Mouse (Mus musculus): ENCODE measurements around the gene Cplane1. TPM values are rescaled to one million over a fixed set of nuclear protein-coding genes. Genes with fewer than 3 reads are reported as not detected.

Gene Cplane1
- polyA plus RNA-seq, 1 experiment from 2014 or later: 26.6 TPM

GRCm38 (mm10) chr15:8319191-8319590 is 150.3 kb downstream of the Cplane1 start:
- H3K9me3 ChIP-seq (ENCODE audit: control insufficient read depth, low read length): no peaks in the 10 kb centered on the region
- ATAC-seq (ENCODE audit: low FRiP score) (no peak), DNase-seq (ENCODE audit: low spot score) (no peak)
- 97% methylated on average over 5 of the region's 5 CpGs for WGBS
- H3K9ac ChIP-seq (ENCODE audit: low read depth, low read length): no peak overlapping the region
- no peaks in the 10 kb centered on the region for H3K27me3 ChIP-seq (ENCODE audit: control insufficient read depth, insufficient read depth, low read length)
- H3K27ac ChIP-seq (ENCODE audit: low read depth, low read length): no peak overlapping the region
- H3K4me3 ChIP-seq (ENCODE audit: low read depth, low read length): no peak overlapping the region
- peaks cover 9% of the 10 kb centered on the region; the same call in 1 of the 2 replicates for H3K36me3 ChIP-seq (ENCODE audit: control insufficient read depth, insufficient read depth, low read length)
- H3K4me2 ChIP-seq (replicated peaks; ENCODE audit: low read depth, low read length): no peak overlapping the region
- H3K4me1 ChIP-seq (replicated peaks; ENCODE audit: control insufficient read depth, insufficient read depth, low read length): no peaks in the 10 kb centered on the region

Other genes with a start within 250 kb of the Cplane1 start
- gene Wdr70, start 69.9 kb upstream of the Cplane1 start, polyA plus RNA-seq (2014; fragmentation: Nextera tagmentation; extraction: Ambion mirVana): 82.7 and 83.0 TPM in 2 replicates
- 24.0 and 25.6 TPM in 2 replicates for gene Nup155, start 59.8 kb upstream of the Cplane1 start, polyA plus RNA-seq (2014; fragmentation: Nextera tagmentation; extraction: Ambion mirVana)